In genomic region chr9:52259459-52259858, GRCm38 (mm10) we compare ENCODE assay signal across 23 mouse cellular contexts.
DNase-seq lines count a peak whose midpoint lies in the region; ATAC-seq and TF ChIP-seq lines count a peak whose summit lies in the region.
"Had no signal": no experiment of that assay in that cellular context is flagged by ENCODE, and none has a peak within 500 bp of the region (broad histone marks: within the 10 kb centered on the region; RNA-seq: fewer than 3 reads in every experiment).

No protein-coding gene starts in this region.

- H3K27ac ChIP-seq in lung, embryonic 14.5 days (ENCODE audit: low read depth): no peak overlapping the region
- no peak overlapping the region for H3K27ac ChIP-seq in midbrain, embryonic 11.5 days (ENCODE audit: low read depth, low read length)
- no peak overlapping the region for H3K27ac ChIP-seq in heart, embryonic 10.5 days
- H3K27ac ChIP-seq: forebrain, embryonic 13.5 days; hindbrain, postnatal 0 days; left cerebral cortex, adult 2 months; limb, embryonic 15.5 days; stomach, postnatal 0 days had no signal

- no peaks in the 10 kb centered on the region for H3K27me3 ChIP-seq in lung, embryonic 14.5 days (ENCODE audit: insufficient read depth, low read length)
- peaks cover 11% of the 10 kb centered on the region for H3K27me3 ChIP-seq in megakaryocyte, embryonic 14.5 days (replicated peaks)
- H3K27me3 ChIP-seq in midbrain, embryonic 11.5 days (ENCODE audit: control insufficient read depth, insufficient read depth, low read length): no peaks in the 10 kb centered on the region
- no peaks in the 10 kb centered on the region for H3K27me3 ChIP-seq in heart, embryonic 10.5 days (ENCODE audit: insufficient read depth, poor library complexity, severe bottlenecking)
- H3K27me3 ChIP-seq: forebrain, embryonic 13.5 days; heart, embryonic 12.5 days; limb, embryonic 15.5 days had no signal

- WGBS in lung, embryonic 14.5 days: 35% methylated on average over 9 of the region's 9 CpGs
- 77% methylated on average over 9 of the region's 9 CpGs for WGBS in midbrain, embryonic 11.5 days
- 52% methylated on average over 9 of the region's 9 CpGs for WGBS in heart, embryonic 10.5 days

- peak; percentile 5 for DNase-seq in lung, embryonic 14.5 days
- no peak for DNase-seq in lung, adult 18-20 months
- DNase-seq in midbrain, embryonic 11.5 days (ENCODE audit: low spot score, missing footprints): no peak
- DNase-seq in heart, embryonic 10.5 days (ENCODE audit: low spot score): no peak
- DNase-seq in spleen, postnatal 36 days (ENCODE audit: low spot score in 2 of 2): no peak
- DNase-seq: B cell, adult 2 months; cerebellum, adult 2 months; cerebellum, postnatal 25 days; heart, postnatal 10 days; kidney, adult 18-20 months; kidney, postnatal 4 days; left cerebral cortex, postnatal 4 days; lung, postnatal 14 days; thymus, adult 2 months had no signal

- ATAC-seq in lung, embryonic 14.5 days (ENCODE audit: insufficient read depth): no peak
- ATAC-seq in CD4-positive, CD25-positive, alpha-beta regulatory T cell, adult 4 months: peak; percentile 76
- peak; percentile 95 for ATAC-seq in common myeloid progenitor, adult 5-6 weeks (replicated peaks; ENCODE audit: low read depth, poor library complexity, severe bottlenecking)
- no peak for ATAC-seq in midbrain, embryonic 11.5 days (ENCODE audit: low FRiP score)
- ATAC-seq: forebrain, embryonic 13.5 days; hindbrain, postnatal 0 days had no signal

- H3K4me3 ChIP-seq in lung, embryonic 14.5 days (ENCODE audit: low read depth, low read length): no peak overlapping the region
- peak overlapping the region; percentile 85 for H3K4me3 ChIP-seq in megakaryocyte, embryonic 14.5 days (replicated peaks)
- no peak overlapping the region for H3K4me3 ChIP-seq in midbrain, embryonic 11.5 days (ENCODE audit: low read depth, low read length)
- H3K4me3 ChIP-seq in heart, embryonic 10.5 days: no peak overlapping the region
- H3K4me3 ChIP-seq: forebrain, embryonic 13.5 days; heart, embryonic 12.5 days; left cerebral cortex, adult 2 months; limb, embryonic 15.5 days had no signal

- no peaks in the 10 kb centered on the region for H3K4me1 ChIP-seq in lung, embryonic 14.5 days (ENCODE audit: insufficient read depth)
- peaks cover 28% of the 10 kb centered on the region for H3K4me1 ChIP-seq in megakaryocyte, embryonic 14.5 days
- H3K4me1 ChIP-seq in midbrain, embryonic 11.5 days (ENCODE audit: control insufficient read depth, insufficient read depth, low read length): peaks cover 2% of the 10 kb centered on the region; the same call in 1 of the 2 replicates
- H3K4me1 ChIP-seq in heart, embryonic 10.5 days: no peaks in the 10 kb centered on the region
- H3K4me1 ChIP-seq: forebrain, embryonic 13.5 days; heart, embryonic 12.5 days; limb, embryonic 15.5 days had no signal

- H3K9ac ChIP-seq in lung, embryonic 14.5 days: no peak overlapping the region
- H3K9ac ChIP-seq in midbrain, embryonic 11.5 days (ENCODE audit: low read length): no peak overlapping the region
- H3K9ac ChIP-seq: forebrain, embryonic 13.5 days; heart, embryonic 12.5 days; limb, embryonic 15.5 days had no signal

- no peak for TF ChIP-seq CTCF in lung, embryonic 14.5 days (IDR thresholded peaks at IDR 0.05; ENCODE audit: low read depth)

- no peaks in the 10 kb centered on the region for H3K9me3 ChIP-seq in lung, embryonic 14.5 days (ENCODE audit: low read depth, low read length)
- no peaks in the 10 kb centered on the region for H3K9me3 ChIP-seq in megakaryocyte, embryonic 14.5 days
- H3K9me3 ChIP-seq in midbrain, embryonic 11.5 days (ENCODE audit: control insufficient read depth, low read length): no peaks in the 10 kb centered on the region
- H3K9me3 ChIP-seq in heart, embryonic 10.5 days: no peaks in the 10 kb centered on the region
- H3K9me3 ChIP-seq: forebrain, embryonic 13.5 days; heart, embryonic 12.5 days; limb, embryonic 15.5 days had no signal

- H3K36me3 ChIP-seq in lung, embryonic 14.5 days (ENCODE audit: insufficient read depth): no peaks in the 10 kb centered on the region
- H3K36me3 ChIP-seq in megakaryocyte, embryonic 14.5 days (replicated peaks; ENCODE audit: low read length): no peaks in the 10 kb centered on the region
- no peaks in the 10 kb centered on the region for H3K36me3 ChIP-seq in midbrain, embryonic 11.5 days (ENCODE audit: control insufficient read depth, insufficient read depth, low read length)
- H3K36me3 ChIP-seq in heart, embryonic 10.5 days: no peaks in the 10 kb centered on the region
- H3K36me3 ChIP-seq: heart, embryonic 12.5 days; limb, embryonic 15.5 days had no signal

- no peak overlapping the region for H3K4me2 ChIP-seq in lung, embryonic 14.5 days
- H3K4me2 ChIP-seq in midbrain, embryonic 11.5 days: no peak overlapping the region
- H3K4me2 ChIP-seq: forebrain, embryonic 13.5 days; heart, embryonic 12.5 days; limb, embryonic 15.5 days had no signal

Comparison
In these comparisons a context has a peak if more than half of its experiments do, and no peak if none do; other contexts are left out.
1. ATAC-seq: peak in CD4-positive, CD25-positive, alpha-beta regulatory T cell, adult 4 months (single experiment) and common myeloid progenitor, adult 5-6 weeks (single experiment); none in lung, embryonic 14.5 days (single experiment) and midbrain, embryonic 11.5 days (single experiment).